Mouse (Mus musculus) midbrain, embryonic 16.5 days (tissue): Measurements from ENCODE around the gene Olfr209. TPM values are rescaled to one million over a fixed set of nuclear protein-coding genes. Genes with fewer than 3 reads are reported as not detected.

Source experiments
- ATAC-seq: fragments of 200-750 bp; cut with Nextera tagmentation; 2 replicates; pipeline ENCODE4 v1.8.0; 2017; ENCODE audit warnings: moderate TSS enrichment
- H3K27ac ChIP-seq: fragments of 300-500 bp; sonication (generic); 2 replicates; pipeline ENCODE4 v1.5.1; 2014; ENCODE audit warnings: mild to moderate bottlenecking, low read length, mixed read lengths
- H3K27me3 ChIP-seq: fragments of 300-500 bp; sonication (generic); 2 replicates; pipeline ENCODE4 v1.6.1; 2014; ENCODE audit warnings: low read depth, low read length, mixed read lengths; ENCODE audit not compliant: control insufficient read depth, insufficient read depth
- H3K36me3 ChIP-seq: fragments of 300-500 bp; sonication (generic); 2 replicates; pipeline ENCODE4 v1.6.1; 2014; ENCODE audit warnings: mild to moderate bottlenecking, low read length, moderate library complexity, mixed read lengths; ENCODE audit not compliant: control insufficient read depth, insufficient read depth
- H3K4me1 ChIP-seq: fragments of 300-500 bp; sonication (generic); 2 replicates; pipeline ENCODE4 v1.6.1; 2014; ENCODE audit warnings: mild to moderate bottlenecking, low read length, mixed read lengths; ENCODE audit not compliant: control insufficient read depth, insufficient read depth
- H3K4me2 ChIP-seq: fragments of 300-500 bp; sonication (generic); 2 replicates; pipeline ENCODE4 v1.6.1; 2014; ENCODE audit warnings: mild to moderate bottlenecking, low read length, mixed read lengths
- H3K4me3 ChIP-seq: fragments of 300-500 bp; sonication (generic); 2 replicates; pipeline ENCODE4 v1.5.1; 2014; ENCODE audit warnings: low read depth, mild to moderate bottlenecking, low read length, moderate library complexity, mixed read lengths
- H3K9ac ChIP-seq: fragments of 300-500 bp; sonication (generic); 2 replicates; pipeline ENCODE4 v1.6.1; 2014; ENCODE audit warnings: low read depth, low read length, mixed read lengths
- H3K9me3 ChIP-seq: fragments of 300-500 bp; sonication (generic); replicated peaks from 2 replicates; pipeline ENCODE4 v1.6.1; 2014; ENCODE audit warnings: mild to moderate bottlenecking, low read length, mixed read lengths; ENCODE audit not compliant: control insufficient read depth, poor library complexity, severe bottlenecking
- WGBS: fragments of 180-500 bp; shearing (Covaris S2); extraction: QIAGEN DNeasy Blood & Tissue Kit; methylation state at CpG from one replicate; pipeline ENCODE4 v1.1.7; 2014; 5-methylcytosine and 5-hydroxymethylcytosine counted together
- polyA plus RNA-seq: library from polyadenylated mRNA; unstranded; fragments of >200 nt; fragmentation: Nextera tagmentation; extraction: Ambion mirVana; gene quantifications from 2 replicates; pipeline ENCODE4 v1.2.1, GENCODE M21; 2015

Olfr209 gene
- polyA plus RNA-seq: not detected in 2 replicates

DNA sequence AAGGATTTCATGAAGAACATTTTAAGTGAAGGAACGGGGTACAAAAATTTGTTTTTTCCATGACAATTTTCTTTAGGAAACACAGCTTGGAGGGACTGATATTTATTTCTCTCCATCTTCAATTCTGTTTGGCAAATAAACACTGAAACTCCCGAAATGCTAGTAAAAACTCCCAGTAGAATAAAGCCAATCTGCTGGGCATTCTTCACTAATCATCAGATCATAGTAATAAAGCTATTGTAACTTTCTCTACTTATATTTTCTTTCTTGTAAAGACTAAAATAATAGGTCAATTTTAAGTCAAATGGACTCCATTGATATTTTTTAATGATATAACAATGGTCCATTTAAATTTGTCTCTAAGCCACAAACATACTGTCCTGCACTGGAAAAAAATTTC, at the start of gene Olfr209:
TSS of gene Olfr209 (minus strand) at position 101 of the 400 bp plus-strand sequence.
- no peak within 1 kb of the TSS for H3K27ac ChIP-seq
- no peak within 1 kb of the TSS for H3K9ac ChIP-seq
- 78% methylated on average over 2 of the region's 2 CpGs for WGBS
- no peak for ATAC-seq
- H3K27me3 ChIP-seq: no peaks in the 10 kb centered on the region
- no peaks in the 10 kb centered on the region for H3K4me1 ChIP-seq
- H3K4me2 ChIP-seq: no peak within 1 kb of the TSS
- H3K36me3 ChIP-seq: no peaks in the 10 kb centered on the region
- no peak within 1 kb of the TSS for H3K4me3 ChIP-seq
- no peaks in the 10 kb centered on the region for H3K9me3 ChIP-seq

DNA sequence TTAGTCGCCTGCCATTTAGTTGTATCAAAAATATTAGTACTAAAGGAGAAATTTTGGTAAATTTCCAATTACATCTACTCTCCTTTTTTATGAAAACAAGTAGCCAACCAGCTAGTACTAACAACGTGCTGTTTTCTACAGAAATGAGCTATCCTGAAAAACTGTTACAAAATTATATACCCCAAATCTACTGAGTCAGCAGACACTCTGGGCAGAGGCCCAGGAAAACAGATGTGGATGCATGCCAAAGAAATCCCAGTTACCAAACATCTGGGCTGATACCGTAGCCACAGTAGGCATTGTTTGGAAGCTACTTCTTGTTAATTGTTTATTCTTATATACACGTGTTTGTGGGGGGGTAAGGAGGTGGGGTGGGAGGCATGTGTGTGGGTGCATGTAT, 49.7 kb upstream of the Olfr209 start:
- no peaks in the 10 kb centered on the region for H3K36me3 ChIP-seq
- ATAC-seq: no peak
- H3K27ac ChIP-seq: no peak overlapping the region
- peaks cover 6% of the 10 kb centered on the region for H3K4me1 ChIP-seq
- WGBS: 69% methylated on average over 4 of the region's 4 CpGs
- H3K4me3 ChIP-seq: no peak overlapping the region
- H3K9me3 ChIP-seq: no peaks in the 10 kb centered on the region
- H3K4me2 ChIP-seq: no peak overlapping the region
- H3K27me3 ChIP-seq: no peaks in the 10 kb centered on the region
- no peak overlapping the region for H3K9ac ChIP-seq

DNA sequence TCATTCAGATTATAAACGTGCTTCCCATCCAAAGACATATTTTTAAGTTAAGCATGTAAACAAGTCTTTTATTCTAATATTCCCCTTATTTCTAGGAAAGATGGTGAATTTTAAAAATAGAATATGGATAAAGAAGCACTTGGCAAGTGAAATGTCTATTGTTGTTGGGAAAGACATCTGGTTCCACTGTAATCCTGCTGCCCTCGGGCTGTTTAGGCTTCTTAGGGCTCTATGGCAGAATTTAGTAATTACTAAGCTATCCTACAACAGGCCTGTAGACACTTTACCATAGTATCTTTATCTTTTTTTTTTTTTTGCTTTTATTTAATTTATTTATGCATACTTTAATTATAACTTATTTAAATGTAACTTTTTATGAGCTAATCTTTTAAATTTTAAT, 46.0 kb upstream of the Olfr209 start:
- no peak for ATAC-seq
- WGBS: 57% methylated on average over 2 of the region's 2 CpGs
- H3K27me3 ChIP-seq: no peaks in the 10 kb centered on the region
- no peak overlapping the region for H3K27ac ChIP-seq
- no peak overlapping the region for H3K4me3 ChIP-seq
- peaks cover 6% of the 10 kb centered on the region for H3K4me1 ChIP-seq
- no peaks in the 10 kb centered on the region for H3K36me3 ChIP-seq
- no peak overlapping the region; the same call in 1 of the 2 replicates for H3K4me2 ChIP-seq
- H3K9me3 ChIP-seq: no peaks in the 10 kb centered on the region
- H3K9ac ChIP-seq: no peak overlapping the region

DNA sequence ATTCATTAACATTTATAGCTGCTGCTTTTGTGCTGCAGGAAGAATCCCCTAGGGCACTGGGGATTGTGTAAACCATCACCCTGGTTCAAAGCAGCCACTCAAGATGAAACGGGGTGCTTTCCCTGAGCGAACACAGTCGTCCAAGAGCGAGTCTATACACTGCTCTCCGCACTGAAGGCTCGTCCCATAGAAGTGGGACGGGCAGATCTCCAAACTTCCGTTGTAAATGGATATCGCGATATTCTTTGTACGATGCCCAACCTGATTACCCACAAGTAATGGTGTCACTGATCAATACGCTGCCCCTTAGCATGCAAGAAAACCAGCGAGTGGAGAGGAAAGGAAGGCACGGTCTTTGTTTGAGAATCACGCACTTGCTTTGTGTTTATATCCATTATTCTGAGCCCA, 45.6 kb upstream of the Olfr209 start:
- peak overlapping the region; percentile 54 for H3K27ac ChIP-seq
- H3K4me3 ChIP-seq: no peak overlapping the region
- peaks cover 6% of the 10 kb centered on the region for H3K4me1 ChIP-seq
- H3K9ac ChIP-seq: no peak overlapping the region
- no peaks in the 10 kb centered on the region for H3K36me3 ChIP-seq
- WGBS: 37% methylated on average over 15 of the region's 15 CpGs
- no peaks in the 10 kb centered on the region for H3K9me3 ChIP-seq
- H3K4me2 ChIP-seq: peak overlapping the region; percentile 43
- ATAC-seq: peak; percentile 85
- no peaks in the 10 kb centered on the region for H3K27me3 ChIP-seq

DNA sequence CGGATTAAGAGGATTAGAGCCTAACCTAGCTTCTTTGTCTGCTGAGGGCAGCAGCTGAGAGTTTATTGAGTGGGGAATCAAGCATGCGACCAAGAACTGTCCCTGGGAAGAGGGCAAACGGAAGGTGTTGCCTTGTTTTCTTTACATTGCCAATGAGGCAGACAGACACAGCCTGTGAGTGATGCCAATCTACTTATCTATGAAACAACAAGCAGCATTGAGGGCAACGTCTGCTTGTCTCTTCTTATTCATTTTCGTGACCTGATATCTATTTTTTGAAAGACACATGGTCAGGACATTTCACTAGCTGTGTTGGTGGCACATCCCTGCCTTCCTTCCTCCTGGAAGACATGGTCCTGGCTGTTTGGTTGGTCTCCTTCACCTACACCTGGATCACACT, 43.2 kb upstream of the Olfr209 start, which contains the start of gene Gabrr3:
TSS of gene Gabrr3 (plus strand) at position 301 of the 400 bp plus-strand sequence.
- no peak within 1 kb of the TSS for H3K9ac ChIP-seq
- WGBS: 40% methylated on average over 5 of the region's 5 CpGs
- ATAC-seq: no peak

DNA sequence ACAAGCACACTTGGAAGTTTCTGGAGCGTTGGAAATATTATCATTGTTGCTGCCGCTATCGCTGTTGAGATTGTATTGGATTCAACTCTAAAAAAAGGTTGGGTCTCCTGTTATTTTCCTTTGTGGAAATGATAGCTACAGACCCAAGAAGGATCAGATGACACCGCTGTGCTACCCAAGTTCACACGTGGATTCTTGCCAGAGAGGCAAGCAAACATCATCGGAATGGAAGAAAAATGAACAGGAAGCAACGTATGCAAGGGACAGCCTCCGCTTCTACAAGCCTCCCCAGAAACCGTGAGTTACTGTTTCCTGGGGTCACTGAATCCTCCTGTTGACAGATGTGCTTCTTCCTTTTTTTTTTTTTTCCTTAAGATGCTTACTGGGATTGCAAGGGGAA, 41.0 kb upstream of the Olfr209 start:
- Histone ChIP-seq H3K9me3 (no peaks in the 10 kb centered on the region), H3K4me2 (no peak overlapping the region), H3K36me3 (no peaks in the 10 kb centered on the region), H3K4me3 (no peak overlapping the region), H3K4me1 (peaks cover 6% of the 10 kb centered on the region), H3K9ac (no peak overlapping the region), H3K27ac (no peak overlapping the region), H3K27me3 (no peaks in the 10 kb centered on the region)
- ATAC-seq: no peak
- WGBS: 79% methylated on average over 9 of the region's 9 CpGs

More for the DNA sequence above, 43.2 kb upstream of the Olfr209 start, which contains the start of gene Gabrr3:
- Histone ChIP-seq H3K9me3 (no peaks in the 10 kb centered on the region), H3K36me3 (no peaks in the 10 kb centered on the region), H3K27ac (no peak within 1 kb of the TSS), H3K4me1 (peaks cover 6% of the 10 kb centered on the region), H3K4me3 (no peak within 1 kb of the TSS), H3K4me2 (no peak within 1 kb of the TSS), H3K27me3 (no peaks in the 10 kb centered on the region)

DNA sequence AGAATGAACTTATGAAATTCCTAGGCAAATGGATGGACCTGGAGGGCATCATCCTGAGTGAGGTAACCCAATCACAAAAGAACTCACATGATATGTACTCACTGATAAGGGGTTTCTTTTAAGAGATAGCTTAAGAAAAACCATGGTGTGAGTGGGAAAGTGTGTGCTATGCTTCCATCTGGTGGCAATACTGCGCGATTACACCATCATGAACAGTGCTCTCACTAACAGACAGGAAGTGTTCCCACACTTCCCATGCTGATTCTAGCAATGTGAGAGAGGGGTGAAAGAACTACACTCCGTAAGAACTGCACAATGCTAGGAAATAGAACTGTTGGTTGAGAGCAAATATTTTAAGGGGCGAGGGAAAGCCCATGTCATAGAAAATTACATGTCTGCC, 39.9 kb upstream of the Olfr209 start:
- H3K9me3 ChIP-seq: no peaks in the 10 kb centered on the region
- H3K27me3 ChIP-seq: no peaks in the 10 kb centered on the region
- H3K4me1 ChIP-seq: no peaks in the 10 kb centered on the region
- WGBS: 15% methylated on average over 4 of the region's 4 CpGs
- H3K9ac ChIP-seq: no peak overlapping the region
- peak; percentile 87 for ATAC-seq
- H3K27ac ChIP-seq: no peak overlapping the region
- no peak overlapping the region for H3K4me2 ChIP-seq
- no peak overlapping the region for H3K4me3 ChIP-seq
- no peaks in the 10 kb centered on the region for H3K36me3 ChIP-seq

DNA sequence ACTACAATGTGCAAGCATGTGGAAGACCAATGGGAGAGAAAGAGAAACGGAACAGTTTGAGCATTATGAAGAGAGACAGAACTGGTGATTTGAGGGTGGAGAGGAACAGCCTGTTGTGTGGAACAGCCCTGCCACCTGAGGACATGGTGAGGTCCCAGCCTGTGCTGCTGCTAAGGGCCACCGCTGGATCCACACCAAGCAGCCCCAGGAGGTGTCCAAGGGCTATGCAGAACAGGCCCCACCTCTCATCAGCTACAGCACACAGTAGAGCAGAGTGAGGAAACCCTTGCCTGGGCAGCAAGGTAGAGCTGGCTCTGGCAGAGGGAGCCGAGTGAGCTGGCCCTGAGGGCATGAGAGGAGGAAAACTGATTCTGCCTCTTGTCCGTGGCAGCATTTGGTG, 38.2 kb upstream of the Olfr209 start:
- no peaks in the 10 kb centered on the region for H3K4me1 ChIP-seq

DNA sequence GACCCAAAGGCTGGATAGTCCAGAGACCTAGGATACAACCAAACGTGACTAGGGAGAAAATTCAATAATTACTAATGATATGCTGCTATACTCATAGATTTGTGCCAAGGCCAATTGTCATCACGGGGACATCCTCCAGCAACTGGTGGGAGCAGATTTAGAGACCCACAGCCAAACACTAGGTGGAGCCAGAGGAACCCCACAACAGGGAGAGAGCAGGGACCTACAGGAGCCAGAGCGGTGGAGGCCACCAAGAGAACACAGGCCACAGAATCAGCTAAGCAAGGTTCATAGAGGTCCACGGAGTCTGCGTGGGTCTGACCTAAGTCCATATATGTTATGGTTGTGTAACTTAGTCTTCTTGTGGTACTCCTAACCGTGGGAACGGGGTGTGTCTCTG, 37.3 kb upstream of the Olfr209 start:
- ATAC-seq: no peak
- H3K4me2 ChIP-seq: no peak overlapping the region
- no peak overlapping the region for H3K4me3 ChIP-seq
- no peaks in the 10 kb centered on the region for H3K36me3 ChIP-seq
- H3K27me3 ChIP-seq: no peaks in the 10 kb centered on the region
- H3K4me1 ChIP-seq: no peaks in the 10 kb centered on the region
- no peak overlapping the region for H3K27ac ChIP-seq
- 78% methylated on average over 7 of the region's 7 CpGs for whole genome bisulfite sequencing
- H3K9ac ChIP-seq: no peak overlapping the region
- H3K9me3 ChIP-seq: no peaks in the 10 kb centered on the region

More for the DNA sequence above, 38.2 kb upstream of the Olfr209 start:
- ATAC-seq: no peak
- no peaks in the 10 kb centered on the region for H3K27me3 ChIP-seq
- H3K9ac ChIP-seq: no peak overlapping the region
- no peaks in the 10 kb centered on the region for H3K9me3 ChIP-seq
- H3K27ac ChIP-seq: no peak overlapping the region
- no peaks in the 10 kb centered on the region for H3K36me3 ChIP-seq
- no peak overlapping the region for H3K4me3 ChIP-seq
- 72% methylated on average over 4 of the region's 4 CpGs for WGBS
- no peak overlapping the region for H3K4me2 ChIP-seq
